Comparison of ENCODE assay signal across 8 mouse cellular contexts in genomic region chr2:119034656-119035396, GRCm38 (mm10). TPM values are rescaled to one million over a fixed set of nuclear protein-coding genes. Genes with fewer than 3 reads are reported as not detected.
A peak's percentile ranks its signal among the peaks of the same experiment; 100 is the strongest.
DNase-seq lines count a peak whose midpoint lies in the region; ATAC-seq lines count a peak whose summit lies in the region.

TSS of gene Rpusd2 (plus strand) at chr2:119034790.

- peaks cover 27% of the 10 kb centered on the region for H3K36me3 ChIP-seq in heart, embryonic 13.5 days
- peaks cover 32% of the 10 kb centered on the region for H3K36me3 ChIP-seq in liver, embryonic 12.5 days
- peaks cover 15% of the 10 kb centered on the region for H3K36me3 ChIP-seq in stomach, embryonic 15.5 days

- WGBS in heart, embryonic 13.5 days: under 1% methylated on average over 49 of the region's 49 CpGs
- under 1% methylated on average over 49 of the region's 49 CpGs for WGBS in liver, embryonic 12.5 days (ENCODE audit: insufficient replicate concordance)
- under 1% methylated on average over 49 of the region's 49 CpGs for WGBS in stomach, embryonic 15.5 days

- peak within 1 kb of the TSS; percentile 94 for H3K9ac ChIP-seq in heart, embryonic 13.5 days
- H3K9ac ChIP-seq in liver, embryonic 12.5 days: peak within 1 kb of the TSS; percentile 80
- peak within 1 kb of the TSS; percentile 83 for H3K9ac ChIP-seq in stomach, embryonic 15.5 days

- peak within 1 kb of the TSS; percentile 82 for H3K4me2 ChIP-seq in heart, embryonic 13.5 days
- peak within 1 kb of the TSS; percentile 85 for H3K4me2 ChIP-seq in liver, embryonic 12.5 days
- peak within 1 kb of the TSS; percentile 78 for H3K4me2 ChIP-seq in stomach, embryonic 15.5 days

- DNase-seq in CD4-positive, CD25-positive, alpha-beta regulatory T cell, adult 2 months (ENCODE audit: low read depth, low spot score): peak; percentile 96
- DNase-seq in fat pad, adult 2 months (ENCODE audit: extremely low read depth, low read depth, low spot score): peak; percentile 63
- peak; percentile 97 for DNase-seq in kidney, postnatal 10 days
- peak; percentile 87 to 91 for DNase-seq in natural killer cell, adult 2 months (ENCODE audit: low spot score in 2 of 2)

- H3K4me3 ChIP-seq in brown adipose tissue, adult 24 weeks (ENCODE audit: insufficient read depth, low read depth, low read length): peak within 1 kb of the TSS; percentile 62
- H3K4me3 ChIP-seq in heart, embryonic 13.5 days: peak within 1 kb of the TSS; percentile 96
- peak within 1 kb of the TSS; percentile 76 for H3K4me3 ChIP-seq in liver, embryonic 12.5 days
- peak within 1 kb of the TSS; percentile 94 for H3K4me3 ChIP-seq in stomach, embryonic 15.5 days (replicated peaks)

- peaks cover 8% of the 10 kb centered on the region; the same call in 1 of the 2 replicates for H3K27me3 ChIP-seq in heart, embryonic 13.5 days (replicated peaks)
- peaks cover 6% of the 10 kb centered on the region; the same call in 1 of the 2 replicates for H3K27me3 ChIP-seq in liver, embryonic 12.5 days (replicated peaks)
- H3K27me3 ChIP-seq in stomach, embryonic 15.5 days (replicated peaks): no peaks in the 10 kb centered on the region

- H3K27ac ChIP-seq in brown adipose tissue, adult 24 weeks (replicated peaks; ENCODE audit: low read depth, low read length): no peak within 1 kb of the TSS
- H3K27ac ChIP-seq in heart, embryonic 13.5 days (replicated peaks): peak within 1 kb of the TSS; percentile 93
- H3K27ac ChIP-seq in liver, embryonic 12.5 days: peak within 1 kb of the TSS; percentile 82
- H3K27ac ChIP-seq in stomach, embryonic 15.5 days: peak within 1 kb of the TSS; percentile 88

- peak; percentile 94 for ATAC-seq in heart, embryonic 13.5 days (ENCODE audit: extremely low read depth, insufficient number of reproducible peaks, low FRiP score, low TSS enrichment)
- ATAC-seq in liver, embryonic 12.5 days: peak; percentile 94
- ATAC-seq in stomach, embryonic 15.5 days (ENCODE audit: insufficient read depth, low FRiP score, low read depth): peak; percentile 96

- no peaks in the 10 kb centered on the region for H3K9me3 ChIP-seq in heart, embryonic 13.5 days
- H3K9me3 ChIP-seq in liver, embryonic 12.5 days (replicated peaks): no peaks in the 10 kb centered on the region
- H3K9me3 ChIP-seq in stomach, embryonic 15.5 days: no peaks in the 10 kb centered on the region

- H3K4me1 ChIP-seq in brown adipose tissue, adult 24 weeks (ENCODE audit: control insufficient read depth, insufficient read depth, insufficient read length, low read length): no peaks in the 10 kb centered on the region
- H3K4me1 ChIP-seq in heart, embryonic 13.5 days: peaks cover 15% of the 10 kb centered on the region
- H3K4me1 ChIP-seq in liver, embryonic 12.5 days: peaks cover 30% of the 10 kb centered on the region
- H3K4me1 ChIP-seq in stomach, embryonic 15.5 days: 0 out of 2 replicates have a peak, but pooled peaks cover 4% of the 10 kb centered on the region

RNA-seq across cellular contexts. Expression of gene Rpusd2, which starts in this region (rescaled TPM):
- polyA plus RNA-seq in brown adipose tissue, adult 24 weeks (2012; ENCODE audit: insufficient read depth, insufficient read length, missing spikeins): 1.4 and 2.3 TPM in 2 replicates
- polyA plus RNA-seq in heart, embryonic 13.5 days (2015; fragmentation: Nextera tagmentation; extraction: Ambion mirVana): 4.1 and 4.6 TPM in 2 replicates
- 5.9 and 6.5 TPM in 2 replicates for polyA plus RNA-seq in liver, embryonic 12.5 days (2016; fragmentation: Nextera tagmentation; extraction: Ambion mirVana)
- polyA plus RNA-seq in stomach, embryonic 15.5 days (2015; fragmentation: Nextera tagmentation; extraction: Ambion mirVana): 3.9 and 4.1 TPM in 2 replicates
